Comparison of ENCODE assay signal across 11 mouse cellular contexts in genomic region chr19:12722308-12722707, GRCm38 (mm10). TPM values are rescaled to one million over a fixed set of nuclear protein-coding genes. Genes with fewer than 3 reads are reported as not detected.
A peak's percentile ranks its signal among the peaks of the same experiment; 100 is the strongest.
DNase-seq lines count a peak whose midpoint lies in the region; ATAC-seq and TF ChIP-seq lines count a peak whose summit lies in the region.
"Had no signal": no experiment of that assay in that cellular context is flagged by ENCODE, and none has a peak within 500 bp of the region (broad histone marks: within the 10 kb centered on the region; RNA-seq: fewer than 3 reads in every experiment).

No protein-coding gene starts in this region.

- H3K36me3 ChIP-seq in forebrain, postnatal 0 days (ENCODE audit: insufficient read depth) = no peaks in the 10 kb centered on the region
- H3K36me3 ChIP-seq in forebrain, embryonic 13.5 days (ENCODE audit: poor library complexity, severe bottlenecking) = no peaks in the 10 kb centered on the region
- H3K36me3 ChIP-seq: G1E had no signal

- H3K9me3 ChIP-seq in forebrain, postnatal 0 days (ENCODE audit: low read length) = no peaks in the 10 kb centered on the region
- H3K9me3 ChIP-seq in forebrain, embryonic 13.5 days (replicated peaks) = no peaks in the 10 kb centered on the region
- H3K9me3 ChIP-seq: G1E had no signal

- H3K27me3 ChIP-seq in forebrain, postnatal 0 days (ENCODE audit: insufficient read depth, low read length) = no peaks in the 10 kb centered on the region
- no peaks in the 10 kb centered on the region for H3K27me3 ChIP-seq in forebrain, embryonic 13.5 days

- no peak overlapping the region for H3K9ac ChIP-seq in forebrain, postnatal 0 days
- no peak overlapping the region for H3K9ac ChIP-seq in forebrain, embryonic 13.5 days

- TF ChIP-seq CTCF in forebrain, postnatal 0 days (IDR thresholded peaks at IDR 0.05; ENCODE audit: low read depth) = 0 out of 2 replicates have a peak, but pooled peaks have one; percentile 5

- no peaks in the 10 kb centered on the region for H3K4me1 ChIP-seq in forebrain, postnatal 0 days (ENCODE audit: insufficient read depth)
- no peaks in the 10 kb centered on the region for H3K4me1 ChIP-seq in forebrain, embryonic 13.5 days

- no peak for DNase-seq in forebrain, postnatal 0 days
- peak; percentile 5 to 46 for DNase-seq in spleen, postnatal 10 days (ENCODE audit: low spot score in 2 of 2)
- no peak for DNase-seq in spleen, adult 12 weeks (ENCODE audit: low spot score)
- peak; percentile 8 for DNase-seq in layer of hippocampus, adult 9-11 months
- DNase-seq in testis, postnatal 14 days (ENCODE audit: low spot score) = peak; percentile 6
- DNase-seq in natural killer cell, adult 2 months (ENCODE audit: low spot score in 2 of 2) = no peak

- H3K27ac ChIP-seq in forebrain, postnatal 0 days (ENCODE audit: low read depth, low read length) = no peak overlapping the region
- H3K27ac ChIP-seq in forebrain, embryonic 13.5 days = no peak overlapping the region
- H3K27ac ChIP-seq: macrophage had no signal

- no peak overlapping the region for H3K4me3 ChIP-seq in forebrain, postnatal 0 days (ENCODE audit: low read depth, low read length)
- H3K4me3 ChIP-seq in forebrain, embryonic 13.5 days = no peak overlapping the region

- no peak for ATAC-seq in forebrain, postnatal 0 days
- ATAC-seq in forebrain, embryonic 13.5 days = no peak
- ATAC-seq in common myeloid progenitor, adult 5-6 weeks (replicated peaks; ENCODE audit: low read depth, poor library complexity, severe bottlenecking) = peak; percentile 78

- 79% methylated on average over 2 of the region's 3 CpGs for WGBS in forebrain, postnatal 0 days
- 70% methylated on average over 3 of the region's 3 CpGs for WGBS in forebrain, embryonic 13.5 days

- H3K4me2 ChIP-seq in forebrain, postnatal 0 days (ENCODE audit: low read depth) = no peak overlapping the region
- H3K4me2 ChIP-seq in forebrain, embryonic 13.5 days = no peak overlapping the region

RNA-seq across cellular contexts. Expression of gene Keg1, which starts 26.7 kb away (rescaled TPM):
- not detected in 2 replicates for total RNA-seq in forebrain, postnatal 0 days (2014; rRNA removed)
- polyA plus RNA-seq in forebrain, postnatal 0 days (2015; fragmentation: Nextera tagmentation; extraction: Ambion mirVana) = not detected in 2 replicates
- polyA plus RNA-seq in forebrain, embryonic 13.5 days (2015; fragmentation: Nextera tagmentation; extraction: Ambion mirVana) = not detected in 2 replicates
- total RNA-seq in common myeloid progenitor, adult 5-6 weeks (2017) = not detected in 2 replicates
- total RNA-seq: gastrocnemius, postnatal 36 days had no signal
- polyA plus RNA-seq: G1E, macrophage had no signal

RNA-seq across cellular contexts. Expression of gene Cntf, which starts 43.1 kb away (rescaled TPM):
- 1.3 TPM in 2 replicates for total RNA-seq in forebrain, postnatal 0 days (2014; rRNA removed)
- polyA plus RNA-seq in forebrain, postnatal 0 days (2015; fragmentation: Nextera tagmentation; extraction: Ambion mirVana) = 0.96 and 1.1 TPM in 2 replicates
- polyA plus RNA-seq in forebrain, embryonic 13.5 days (2015; fragmentation: Nextera tagmentation; extraction: Ambion mirVana) = 1.9 and 2.3 TPM in 2 replicates
- total RNA-seq in common myeloid progenitor, adult 5-6 weeks (2017) = 2.2 and 4.0 TPM in 2 replicates

RNA-seq across cellular contexts. Expression of gene Olfr1443, which starts 44.4 kb away (rescaled TPM):
- not detected in 2 replicates for total RNA-seq in forebrain, postnatal 0 days (2014; rRNA removed)
- not detected in 2 replicates for polyA plus RNA-seq in forebrain, postnatal 0 days (2015; fragmentation: Nextera tagmentation; extraction: Ambion mirVana)
- not detected in 2 replicates for polyA plus RNA-seq in forebrain, embryonic 13.5 days (2015; fragmentation: Nextera tagmentation; extraction: Ambion mirVana)
- not detected in 2 replicates for total RNA-seq in common myeloid progenitor, adult 5-6 weeks (2017)
- total RNA-seq: gastrocnemius, postnatal 36 days had no signal
- polyA plus RNA-seq: G1E, macrophage had no signal

RNA-seq across cellular contexts. Expression of gene Olfr1442, which starts 52.1 kb away (rescaled TPM):
- not detected in 2 replicates for total RNA-seq in forebrain, postnatal 0 days (2014; rRNA removed)
- polyA plus RNA-seq in forebrain, postnatal 0 days (2015; fragmentation: Nextera tagmentation; extraction: Ambion mirVana) = not detected in 2 replicates
- polyA plus RNA-seq in forebrain, embryonic 13.5 days (2015; fragmentation: Nextera tagmentation; extraction: Ambion mirVana) = not detected in 2 replicates
- not detected in 2 replicates for total RNA-seq in common myeloid progenitor, adult 5-6 weeks (2017)
- total RNA-seq: gastrocnemius, postnatal 36 days had no signal
- polyA plus RNA-seq: G1E, macrophage had no signal

Comparison
In these comparisons a context has a peak if more than half of its experiments do, and no peak if none do; other contexts are left out.
1. DNase-seq: peak in spleen, postnatal 10 days (2 of 2), layer of hippocampus, adult 9-11 months (single experiment) and testis, postnatal 14 days (single experiment); none in forebrain, postnatal 0 days (single experiment), spleen, adult 12 weeks (single experiment) and natural killer cell, adult 2 months (0 of 2).